Mouse (Mus musculus): ENCODE results near the gene Hepacam2. TPM values are rescaled to one million over a fixed set of nuclear protein-coding genes. Genes with fewer than 3 reads are reported as not detected.
"Not testable (repeated sequence)": the region's sequence is repeated elsewhere in the genome, so short reads cannot be mapped to it uniquely, and the experiment has no call there.

Hepacam2 gene
- polyA plus RNA-seq, 1 experiment = not detected

DNA sequence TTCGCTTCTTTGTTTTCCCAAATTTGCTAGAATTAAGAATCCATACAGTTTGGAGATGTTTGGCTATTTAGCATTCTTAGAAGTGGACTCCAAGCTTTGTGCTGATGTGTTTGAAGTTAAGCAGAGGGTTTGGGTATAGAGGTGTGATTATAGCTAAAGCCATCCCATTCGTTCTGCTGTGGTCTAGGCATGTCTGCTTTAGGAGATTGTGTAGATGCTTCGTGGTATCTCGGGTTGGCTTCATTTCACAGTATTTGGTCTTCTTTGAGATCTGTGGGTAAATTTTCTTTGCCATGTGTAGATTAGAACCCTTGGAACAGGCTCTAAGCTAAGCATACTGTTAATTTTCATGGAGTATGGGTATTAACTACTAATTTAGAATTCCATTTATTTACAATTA, 30.1 kb upstream of the Hepacam2 start:
- no peak overlapping the region for H3ac ChIP-seq (ENCODE audit: control insufficient read depth, insufficient read length, low read depth)
- no peaks in the 10 kb centered on the region for H3K79me3 ChIP-seq (ENCODE audit: low read depth)
- no peak overlapping the region for H3K4me3 ChIP-seq (ENCODE audit: insufficient read depth, poor library complexity, severe bottlenecking)
- H3K36me3 ChIP-seq (ENCODE audit: control insufficient read depth, insufficient read depth) = peaks cover 9% of the 10 kb centered on the region
- TF ChIP-seq FOSL1 (IDR thresholded peaks at IDR 0.05; ENCODE audit: insufficient read depth, low read length, poor library complexity, severe bottlenecking) (no peak), CTCF (IDR thresholded peaks at IDR 0.05; ENCODE audit: control insufficient read depth, insufficient read depth, insufficient read length) (no peak), CEBPB (IDR thresholded peaks at IDR 0.05; ENCODE audit: low read depth) (no peak), USF1 (IDR thresholded peaks at IDR 0.05; ENCODE audit: low read depth) (no peak), MYOD1 (IDR thresholded peaks at IDR 0.05; ENCODE audit: control insufficient read depth, insufficient read length, low read depth) (no peak), MAX (IDR thresholded peaks at IDR 0.05) (no peak), MYOG (IDR thresholded peaks at IDR 0.05; ENCODE audit: control insufficient read depth, extremely low read depth, insufficient read length) (no peak)
- H3K79me2 ChIP-seq (ENCODE audit: control insufficient read depth, insufficient read depth) = no peaks in the 10 kb centered on the region
- H3K27me3 ChIP-seq (ENCODE audit: control insufficient read depth, insufficient read depth, insufficient read length) = no peaks in the 10 kb centered on the region

DNA sequence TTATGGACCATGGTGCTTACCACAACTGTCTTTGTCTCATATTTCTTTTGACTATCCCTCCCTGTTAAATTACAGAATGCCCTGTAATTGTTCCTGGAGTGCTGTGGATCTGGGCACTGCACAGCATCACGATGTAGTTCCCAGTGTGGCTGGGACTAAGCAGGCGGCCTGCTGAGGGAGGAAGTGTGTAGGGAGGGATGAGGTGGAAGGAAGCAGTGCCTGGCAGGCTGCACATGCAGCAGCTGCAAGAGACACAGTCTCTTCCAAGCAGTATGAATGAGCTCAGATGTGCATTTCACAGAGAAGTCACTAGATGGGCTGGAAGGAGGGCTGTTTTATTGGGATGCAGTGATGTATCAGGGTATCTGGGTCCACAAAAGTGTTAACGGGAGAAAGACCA, 14.5 kb upstream of the Hepacam2 start:
- peaks cover 73% of the 10 kb centered on the region for H3K79me2 ChIP-seq (ENCODE audit: control insufficient read depth, insufficient read depth)
- H3ac ChIP-seq (ENCODE audit: control insufficient read depth, insufficient read length, low read depth) = no peak overlapping the region
- no peak for TF ChIP-seq MYOD1 (IDR thresholded peaks at IDR 0.05; ENCODE audit: control insufficient read depth, insufficient read length, low read depth)
- TF ChIP-seq MYOG (IDR thresholded peaks at IDR 0.05; ENCODE audit: control insufficient read depth, extremely low read depth, insufficient read length) = no peak
- TF ChIP-seq FOSL1 (IDR thresholded peaks at IDR 0.05; ENCODE audit: insufficient read depth, low read length, poor library complexity, severe bottlenecking) = no peak
- TF ChIP-seq CTCF (IDR thresholded peaks at IDR 0.05; ENCODE audit: control insufficient read depth, insufficient read depth, insufficient read length) = no peak
- TF ChIP-seq USF1 (IDR thresholded peaks at IDR 0.05; ENCODE audit: low read depth) = no peak
- no peak for TF ChIP-seq MAX (IDR thresholded peaks at IDR 0.05)
- TF ChIP-seq CEBPB (IDR thresholded peaks at IDR 0.05; ENCODE audit: low read depth) = no peak
- H3K79me3 ChIP-seq (ENCODE audit: low read depth) = peaks cover 37% of the 10 kb centered on the region
- H3K4me3 ChIP-seq (ENCODE audit: insufficient read depth, poor library complexity, severe bottlenecking) = no peak overlapping the region
- no peaks in the 10 kb centered on the region for H3K27me3 ChIP-seq (ENCODE audit: control insufficient read depth, insufficient read depth, insufficient read length)
- peaks cover 2% of the 10 kb centered on the region for H3K36me3 ChIP-seq (ENCODE audit: control insufficient read depth, insufficient read depth)

DNA sequence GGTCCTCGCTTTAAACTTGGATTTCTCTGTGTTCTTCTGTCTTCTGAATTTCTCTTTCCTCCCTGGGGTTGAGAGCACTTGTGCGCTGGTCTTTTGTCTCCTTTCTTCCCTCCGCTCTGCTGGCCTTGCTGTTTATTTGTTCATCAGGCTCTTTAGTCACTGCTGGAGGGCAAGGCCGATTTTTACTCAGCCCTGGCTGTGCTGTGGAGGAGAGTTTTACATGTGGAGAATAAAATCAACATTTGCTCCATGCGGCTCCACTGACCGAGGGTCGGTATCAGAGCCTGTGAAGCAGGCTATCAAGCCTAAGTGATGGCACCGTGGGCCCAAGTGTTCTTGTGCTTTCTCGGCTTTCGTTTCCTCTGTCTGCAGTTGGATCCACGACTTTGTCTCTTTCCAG, 13.5 kb upstream of the Hepacam2 start:
- peaks cover 82% of the 10 kb centered on the region for H3K79me2 ChIP-seq (ENCODE audit: control insufficient read depth, insufficient read depth)
- no peak overlapping the region for H3K4me3 ChIP-seq (ENCODE audit: insufficient read depth, poor library complexity, severe bottlenecking)
- H3K27me3 ChIP-seq (ENCODE audit: control insufficient read depth, insufficient read depth, insufficient read length) = no peaks in the 10 kb centered on the region
- H3ac ChIP-seq (ENCODE audit: control insufficient read depth, insufficient read length, low read depth) = no peak overlapping the region
- peaks cover 37% of the 10 kb centered on the region for H3K79me3 ChIP-seq (ENCODE audit: low read depth)
- no peak for TF ChIP-seq CTCF (IDR thresholded peaks at IDR 0.05; ENCODE audit: control insufficient read depth, insufficient read depth, insufficient read length)
- no peak for TF ChIP-seq MYOG (IDR thresholded peaks at IDR 0.05; ENCODE audit: control insufficient read depth, extremely low read depth, insufficient read length)
- TF ChIP-seq CEBPB (IDR thresholded peaks at IDR 0.05; ENCODE audit: low read depth) = no peak
- no peak for TF ChIP-seq MYOD1 (IDR thresholded peaks at IDR 0.05; ENCODE audit: control insufficient read depth, insufficient read length, low read depth)
- no peak for TF ChIP-seq USF1 (IDR thresholded peaks at IDR 0.05; ENCODE audit: low read depth)
- TF ChIP-seq MAX (IDR thresholded peaks at IDR 0.05) = no peak
- no peak for TF ChIP-seq FOSL1 (IDR thresholded peaks at IDR 0.05; ENCODE audit: insufficient read depth, low read length, poor library complexity, severe bottlenecking)
- H3K36me3 ChIP-seq (ENCODE audit: control insufficient read depth, insufficient read depth) = no peaks in the 10 kb centered on the region

DNA sequence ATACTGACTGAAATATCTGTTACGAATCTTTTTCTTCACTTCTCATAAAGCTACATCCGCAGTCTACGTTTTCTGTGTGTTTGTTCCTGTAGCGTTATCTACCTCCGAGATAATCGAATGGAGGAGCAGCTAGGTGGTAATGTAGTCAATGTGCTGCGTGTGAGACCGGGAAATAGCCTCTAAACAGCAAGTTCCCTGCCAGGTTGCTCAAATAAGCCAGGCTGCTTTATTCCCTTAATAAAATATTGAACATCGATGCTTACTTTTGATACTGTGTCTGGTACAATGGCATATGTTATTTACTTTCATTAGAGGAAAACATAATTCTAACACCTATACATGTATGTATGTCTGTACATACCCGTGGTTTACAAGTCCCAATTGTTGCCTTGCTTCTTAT, 13.0 kb upstream of the Hepacam2 start:
- peaks cover 87% of the 10 kb centered on the region for H3K79me2 ChIP-seq (ENCODE audit: control insufficient read depth, insufficient read depth)
- TF ChIP-seq FOSL1 (IDR thresholded peaks at IDR 0.05; ENCODE audit: insufficient read depth, low read length, poor library complexity, severe bottlenecking) (no peak), CEBPB (IDR thresholded peaks at IDR 0.05; ENCODE audit: low read depth) (no peak), MAX (IDR thresholded peaks at IDR 0.05) (no peak), CTCF (IDR thresholded peaks at IDR 0.05; ENCODE audit: control insufficient read depth, insufficient read depth, insufficient read length) (no peak), MYOG (IDR thresholded peaks at IDR 0.05; ENCODE audit: control insufficient read depth, extremely low read depth, insufficient read length) (no peak), USF1 (IDR thresholded peaks at IDR 0.05; ENCODE audit: low read depth) (no peak), MYOD1 (IDR thresholded peaks at IDR 0.05; ENCODE audit: control insufficient read depth, insufficient read length, low read depth) (no peak)
- H3K79me3 ChIP-seq (ENCODE audit: low read depth) = peaks cover 39% of the 10 kb centered on the region
- H3ac ChIP-seq (ENCODE audit: control insufficient read depth, insufficient read length, low read depth) = no peak overlapping the region
- H3K27me3 ChIP-seq (ENCODE audit: control insufficient read depth, insufficient read depth, insufficient read length) = no peaks in the 10 kb centered on the region
- H3K4me3 ChIP-seq (ENCODE audit: insufficient read depth, poor library complexity, severe bottlenecking) = no peak overlapping the region
- no peaks in the 10 kb centered on the region for H3K36me3 ChIP-seq (ENCODE audit: control insufficient read depth, insufficient read depth)

DNA sequence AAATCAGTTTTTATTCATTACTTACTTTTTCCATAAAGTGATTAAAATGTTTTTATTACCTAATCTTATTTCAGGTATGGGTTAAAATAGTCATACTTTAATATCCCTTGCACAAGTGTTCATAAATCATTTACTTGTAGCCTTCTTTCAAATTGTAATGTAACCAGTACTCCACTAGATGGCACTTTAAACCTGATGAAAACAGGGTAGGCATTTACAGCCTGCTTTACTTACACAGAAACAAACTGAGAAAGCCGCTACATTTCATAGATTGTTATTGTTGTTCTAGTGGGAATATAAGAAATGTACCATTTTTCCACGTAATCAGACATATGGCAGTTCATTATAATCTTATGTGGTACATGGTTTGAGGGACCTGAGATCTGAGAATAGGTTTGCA, 11.7 kb upstream of the Hepacam2 start:
- no peak for TF ChIP-seq USF1 (IDR thresholded peaks at IDR 0.05; ENCODE audit: low read depth)
- TF ChIP-seq CTCF (IDR thresholded peaks at IDR 0.05; ENCODE audit: control insufficient read depth, insufficient read depth, insufficient read length) = no peak
- TF ChIP-seq MYOG (IDR thresholded peaks at IDR 0.05; ENCODE audit: control insufficient read depth, extremely low read depth, insufficient read length) = no peak
- no peak for TF ChIP-seq FOSL1 (IDR thresholded peaks at IDR 0.05; ENCODE audit: insufficient read depth, low read length, poor library complexity, severe bottlenecking)
- no peak for TF ChIP-seq MAX (IDR thresholded peaks at IDR 0.05)
- no peak for TF ChIP-seq MYOD1 (IDR thresholded peaks at IDR 0.05; ENCODE audit: control insufficient read depth, insufficient read length, low read depth)
- no peak for TF ChIP-seq CEBPB (IDR thresholded peaks at IDR 0.05; ENCODE audit: low read depth)
- H3ac ChIP-seq (ENCODE audit: control insufficient read depth, insufficient read length, low read depth) = no peak overlapping the region
- no peak overlapping the region for H3K4me3 ChIP-seq (ENCODE audit: insufficient read depth, poor library complexity, severe bottlenecking)
- H3K79me2 ChIP-seq (ENCODE audit: control insufficient read depth, insufficient read depth) = peaks cover 75% of the 10 kb centered on the region
- H3K27me3 ChIP-seq (ENCODE audit: control insufficient read depth, insufficient read depth, insufficient read length) = no peaks in the 10 kb centered on the region
- no peaks in the 10 kb centered on the region for H3K36me3 ChIP-seq (ENCODE audit: control insufficient read depth, insufficient read depth)
- peaks cover 35% of the 10 kb centered on the region for H3K79me3 ChIP-seq (ENCODE audit: low read depth)

DNA sequence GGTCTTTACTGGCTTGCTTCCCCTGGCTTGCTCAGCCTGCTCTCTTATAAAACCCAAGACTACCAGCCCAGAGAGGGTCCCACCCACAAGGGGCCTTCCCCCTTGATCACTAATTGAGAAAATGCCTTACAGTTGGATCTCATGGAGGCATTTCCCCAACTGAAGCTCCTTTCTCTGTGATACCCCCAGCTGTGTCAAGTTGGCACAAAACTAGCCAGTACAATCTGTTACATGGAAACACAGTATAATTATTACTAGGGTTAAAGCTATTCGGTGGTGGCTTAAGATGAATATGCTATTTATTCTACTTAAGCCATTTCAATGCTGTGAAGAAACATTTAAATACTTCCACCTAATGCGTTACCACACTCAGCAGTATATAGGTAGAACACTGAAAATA, 10.1 kb upstream of the Hepacam2 start:
- H3K79me2 ChIP-seq (ENCODE audit: control insufficient read depth, insufficient read depth) = peaks cover 70% of the 10 kb centered on the region
- H3K27me3 ChIP-seq (ENCODE audit: control insufficient read depth, insufficient read depth, insufficient read length); H3K4me3 ChIP-seq (ENCODE audit: insufficient read depth, poor library complexity, severe bottlenecking); H3K36me3 ChIP-seq (ENCODE audit: control insufficient read depth, insufficient read depth); H3ac ChIP-seq (ENCODE audit: control insufficient read depth, insufficient read length, low read depth): not testable (repeated sequence)
- peaks cover 31% of the 10 kb centered on the region for H3K79me3 ChIP-seq (ENCODE audit: low read depth)

All from C2C12 (cell line).